Mouse (Mus musculus) adrenal gland, adult 18-20 months (tissue): ENCODE data around the gene Mmp19. TPM values are rescaled to one million over a fixed set of nuclear protein-coding genes. Genes with fewer than 3 reads are reported as not detected.

ENCODE experiments used
- DNase-seq, 2 experiments: peaks; one replicate each; pipeline ENCODE4 v3.0.0; 2021 to 2022; ENCODE audit warnings: low spot score in 2 of 2
- long read RNA-seq, 2 experiments: library from polyadenylated mRNA; stranded (forward); transcript quantifications; one replicate each; pipeline ENCODE4 v2.0.0; 2021
- total RNA-seq, 2 experiments: library from RNA; stranded (reverse); gene quantifications; 1 replicate in 1 of 2; 2 replicates in 1 of 2; pipeline ENCODE4 v1.2.3; 2021

Mmp19 gene
- total RNA-seq: 10 to 100 TPM; 33.1 to 41.7 TPM
- long read RNA-seq, experiment 1, transcript Mmp19-201 (9 exons, 3,402 nt): minor isoform, 7 of 19 reads
- long read RNA-seq, experiment 1, transcript Mmp19-203 (9 exons, 2,236 nt): major isoform, 11 of 19 reads
- long read RNA-seq, experiment 1, partial matches to known transcripts: 0 of 19 reads
- long read RNA-seq, experiment 1, other reads (novel, unspliced or antisense): 1 of 19 reads
- long read RNA-seq, experiment 2, transcript Mmp19-201 (9 exons, 3,402 nt): major isoform, 8 of 19 reads
- long read RNA-seq, experiment 2, transcript Mmp19-203 (9 exons, 2,236 nt): minor isoform, 5 of 19 reads
- long read RNA-seq, experiment 2, partial matches to known transcripts: 6 of 19 reads
- long read RNA-seq, experiment 2, other reads (novel, unspliced or antisense): 0 of 19 reads

DNA sequence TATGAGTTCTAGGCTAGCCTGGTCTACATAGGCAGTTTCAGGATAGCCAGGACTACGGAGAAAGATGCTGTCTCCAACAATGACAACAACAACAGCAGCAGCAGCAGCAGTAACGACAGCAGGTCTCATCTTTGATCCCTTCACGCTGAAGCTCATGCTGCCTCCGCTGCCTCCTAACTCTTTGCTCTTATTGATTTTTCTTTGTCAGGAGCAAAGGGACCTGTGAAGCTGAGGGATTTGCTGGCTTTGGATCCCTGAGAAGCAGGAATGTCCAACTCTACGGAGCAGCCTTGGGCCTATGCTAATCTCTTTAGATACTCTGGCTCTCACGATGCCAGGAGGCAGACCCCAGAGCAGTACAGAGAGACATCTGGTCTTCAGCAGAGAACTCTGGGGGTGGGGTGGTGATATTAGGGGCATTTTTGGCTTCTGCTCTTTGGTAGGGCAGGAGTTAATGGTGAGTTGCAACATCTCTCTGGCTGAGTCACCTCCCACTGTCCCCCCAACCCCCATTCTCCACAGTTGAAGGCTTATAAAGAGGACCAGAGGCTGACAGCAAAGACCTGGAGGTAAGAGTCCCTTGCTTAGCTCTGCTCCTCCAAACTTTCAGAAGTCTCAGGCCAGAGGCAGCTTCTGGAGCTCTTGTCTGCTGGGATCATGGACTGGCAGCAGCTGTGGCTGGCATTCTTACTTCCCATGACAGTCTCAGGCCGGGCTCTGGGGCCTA lies at the start of gene Mmp19:
Gene Mmp19 (plus strand): TSS at position 513 of the 727 bp plus-strand sequence.
- DNase-seq: peak; percentile 35 to 42

DNA sequence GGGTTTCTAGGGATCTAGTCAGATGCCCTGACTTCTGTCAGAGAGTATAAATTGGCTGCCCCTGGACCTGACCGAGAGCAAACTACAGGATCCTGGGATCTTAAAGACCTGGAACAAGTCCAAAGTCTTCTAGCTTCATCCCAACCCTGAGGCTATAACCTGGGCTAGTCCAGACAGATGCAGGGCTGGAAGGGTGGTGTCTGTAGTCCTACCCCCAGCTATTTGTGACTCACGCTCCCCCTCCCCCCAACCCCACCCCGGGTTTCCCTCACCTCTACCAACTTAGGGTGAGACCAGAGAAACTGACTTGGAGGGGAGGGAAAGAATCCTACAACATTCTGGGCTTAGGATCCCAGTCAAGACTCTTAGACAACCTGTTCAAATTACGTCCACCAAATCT lies 48.1 kb upstream of the Mmp19 start:
- no peak for DNase-seq

DNA sequence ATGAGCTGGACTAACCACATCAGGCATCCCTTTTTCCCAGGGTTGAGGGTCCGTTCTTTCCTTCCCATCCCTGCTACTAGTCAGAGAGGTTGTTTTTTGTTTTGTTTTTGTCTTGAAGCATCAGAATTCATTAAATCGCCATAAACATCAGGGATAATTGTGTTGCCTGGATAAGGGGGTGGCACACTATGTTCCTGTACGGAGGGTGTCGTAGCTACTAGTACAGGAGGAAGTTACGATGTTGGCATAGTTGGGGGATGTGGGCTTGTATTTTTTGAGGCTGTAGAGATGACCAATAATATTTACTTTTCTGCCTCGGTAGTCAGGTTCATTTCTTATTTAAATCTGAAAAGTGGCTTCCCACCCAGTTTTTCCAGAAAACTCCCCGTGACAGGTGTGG lies 47.5 kb upstream of the Mmp19 start:
- DNase-seq: no peak

DNA sequence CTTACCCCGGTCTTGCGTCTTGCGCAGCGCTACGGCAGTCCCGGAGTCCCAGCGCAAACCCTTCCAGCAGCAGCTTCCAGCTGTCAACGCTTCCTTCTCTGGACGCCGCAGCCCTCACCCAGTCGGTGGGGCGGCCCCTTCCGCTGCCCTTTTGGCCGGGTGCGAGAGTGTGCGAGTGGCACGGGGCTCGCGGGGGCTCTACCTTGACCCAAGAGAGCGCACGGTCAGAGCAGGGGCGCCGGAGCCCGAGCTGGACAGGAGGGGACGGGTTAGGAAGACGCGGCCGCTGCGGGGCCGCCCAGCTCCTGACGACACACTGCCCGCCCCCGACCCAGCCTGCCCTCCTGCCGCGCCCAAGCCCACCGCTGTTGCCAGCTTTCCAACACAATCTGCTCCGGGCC lies 46.9 kb upstream of the Mmp19 start:
- peak; percentile 56 to 65 for DNase-seq

DNA sequence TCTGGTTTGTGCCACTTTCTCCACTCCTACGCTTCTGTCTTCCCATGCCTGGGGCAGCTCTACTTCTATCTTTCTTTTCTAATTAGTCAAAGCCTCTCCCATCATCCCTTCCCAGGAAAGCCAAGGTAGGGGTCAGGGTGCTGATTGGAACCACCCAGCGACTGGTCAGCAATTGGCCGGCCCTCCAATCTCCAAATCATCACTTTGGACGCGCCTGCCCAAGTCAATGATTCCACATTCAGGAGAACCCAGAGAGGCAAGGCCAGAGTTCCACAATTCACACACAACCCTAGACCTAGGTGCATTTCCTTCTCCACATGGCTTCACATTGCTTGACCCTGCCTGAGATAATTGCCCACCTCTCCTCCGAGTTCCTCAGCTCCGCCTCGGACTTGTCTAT lies 46.5 kb upstream of the Mmp19 start:
- DNase-seq: no peak

DNA sequence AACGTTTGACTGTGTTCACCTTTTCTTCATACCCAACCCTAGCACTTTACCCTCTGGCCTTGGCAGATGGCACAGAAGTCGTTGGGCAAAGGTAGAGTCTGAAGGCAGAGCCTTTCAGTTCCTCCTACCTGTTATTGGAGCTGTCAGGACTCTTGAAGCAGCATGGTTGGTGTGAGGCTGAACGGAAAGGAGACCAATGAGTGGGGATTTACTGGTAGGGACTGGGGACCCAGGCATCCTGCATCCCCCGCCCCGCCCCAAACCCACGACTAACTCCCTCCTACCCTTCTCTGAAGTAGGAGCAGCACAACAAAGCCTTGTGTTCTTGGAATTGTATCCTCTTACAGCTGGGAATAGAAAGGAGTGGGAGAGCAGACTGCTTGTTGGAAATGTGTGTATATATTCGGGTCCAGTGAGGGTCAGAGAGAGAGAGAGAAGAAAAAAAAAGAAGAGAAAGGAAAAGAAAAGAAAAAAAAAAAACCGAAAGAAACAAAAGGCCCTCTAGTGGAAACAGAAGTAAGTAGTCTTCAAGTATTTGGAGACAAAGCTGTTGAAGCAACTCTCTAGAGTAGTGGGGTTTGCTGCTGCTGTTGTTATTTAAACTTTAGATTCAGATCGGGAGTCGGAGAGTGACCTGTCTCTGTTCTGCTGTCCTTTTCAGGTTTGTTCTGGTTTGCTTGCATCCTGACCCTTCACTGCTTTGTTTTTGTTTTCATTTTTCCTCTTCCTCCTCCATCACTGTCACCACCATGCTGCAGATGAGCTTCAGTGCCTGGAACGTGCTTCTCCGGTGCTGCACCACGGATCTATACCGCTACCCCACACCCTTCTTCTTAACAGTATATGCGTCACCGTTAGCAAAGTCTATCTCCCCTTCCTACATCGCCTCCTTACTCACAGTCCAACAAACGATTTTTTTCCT lies 45.8 kb upstream of the Mmp19 start, which contains the start of gene Dgka:
Gene Dgka (minus strand): TSS at position 176 of the 922 bp plus-strand sequence.
- no peak for DNase-seq

DNA sequence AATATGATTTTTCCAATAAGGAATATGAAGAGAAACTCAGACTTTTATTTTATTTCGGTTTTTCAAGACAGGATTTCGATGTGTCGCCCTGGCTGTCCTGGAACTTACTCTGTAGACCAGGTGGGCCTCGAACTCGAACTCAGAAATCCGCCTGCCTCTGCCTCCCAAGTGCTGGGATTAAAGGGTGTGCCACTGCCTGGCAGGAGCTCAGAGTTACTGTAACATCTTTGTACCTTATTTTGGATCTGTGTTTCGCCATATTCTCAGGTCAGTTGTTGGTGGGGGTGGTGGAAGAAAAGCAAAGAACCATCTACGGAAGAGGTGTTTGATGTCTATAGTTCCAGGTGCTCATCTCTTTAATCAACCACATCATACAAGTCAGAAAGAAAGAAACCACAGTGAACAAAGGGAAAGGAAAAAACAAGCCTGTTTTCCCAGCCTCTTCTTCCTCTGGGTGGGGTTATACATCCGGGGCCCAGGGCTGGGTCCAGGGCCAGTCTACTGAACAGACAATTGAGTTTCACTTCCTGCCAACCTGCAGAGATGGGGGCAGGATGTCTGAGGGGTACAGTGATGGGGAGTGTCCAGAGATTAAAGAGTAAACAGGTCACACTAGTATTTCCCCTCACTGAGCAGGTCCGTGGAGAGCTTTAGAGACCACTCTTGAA lies 44.6 kb upstream of the Mmp19 start:
- DNase-seq: no peak

DNA sequence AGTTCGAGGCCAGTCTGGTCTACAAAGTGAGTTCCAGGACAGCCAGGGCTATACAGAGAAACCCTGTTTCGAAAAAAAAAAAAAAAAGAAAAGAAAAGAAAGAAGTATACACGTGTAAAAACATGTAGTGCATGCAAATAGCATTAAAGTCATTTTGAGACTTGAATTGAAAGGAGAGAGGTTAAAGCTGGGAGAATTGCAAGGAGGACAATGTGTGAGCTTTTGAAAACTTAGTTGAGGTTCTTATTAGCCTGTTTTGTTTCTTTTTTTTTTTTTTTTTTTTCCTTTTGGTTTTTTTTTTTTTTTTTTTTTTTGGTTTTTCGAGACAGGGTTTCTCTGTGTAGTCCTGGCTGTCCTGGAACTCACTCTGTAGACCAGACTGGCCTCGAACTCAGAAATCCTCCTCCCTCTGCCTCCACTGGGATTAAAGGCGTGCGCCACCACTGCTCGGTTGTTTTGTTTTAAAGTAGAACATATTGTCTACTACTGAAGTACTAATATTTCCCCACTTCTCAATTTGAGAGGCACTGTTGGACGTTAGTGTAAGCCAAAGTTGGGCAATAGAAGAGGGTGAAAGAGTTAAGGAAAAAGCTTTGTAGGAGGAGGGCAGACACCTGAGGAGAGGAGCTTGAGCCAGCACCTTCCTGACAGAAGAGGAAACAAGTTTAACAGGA lies 43.6 kb upstream of the Mmp19 start:
- no peak for DNase-seq

DNA sequence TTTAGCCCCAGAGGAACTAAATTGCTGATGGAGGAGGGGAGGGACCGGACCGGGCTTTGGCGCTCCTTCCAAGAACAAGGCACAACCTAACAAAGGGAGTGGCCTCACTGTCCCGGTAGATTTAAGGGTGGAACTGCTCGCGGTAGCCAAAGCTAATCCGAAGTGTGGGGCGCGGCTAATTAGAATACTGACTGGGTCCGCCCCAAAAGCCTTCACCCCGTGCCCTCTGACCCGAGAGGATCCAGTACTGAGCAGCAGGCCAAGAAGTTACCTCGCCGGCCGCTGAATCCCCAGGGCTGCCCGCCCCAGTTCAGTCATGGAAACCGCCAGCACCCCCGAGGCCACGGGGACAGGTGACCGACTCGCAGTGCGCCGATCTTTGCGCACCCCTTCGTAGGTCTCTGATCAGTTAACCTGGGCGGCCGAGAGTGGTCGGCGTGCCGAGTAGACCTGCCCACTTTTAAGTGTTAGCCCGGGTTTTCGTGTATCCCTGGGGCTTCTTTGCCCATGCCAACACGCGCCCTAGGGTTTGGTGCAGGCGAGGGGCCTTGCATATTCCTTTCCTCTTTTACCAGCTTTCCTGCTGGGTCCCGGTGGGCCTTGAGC lies 43.0 kb upstream of the Mmp19 start, which contains the start of gene Pym1:
Gene Pym1 (plus strand): TSS at position 244 of the 606 bp plus-strand sequence.
- peak; percentile 75 to 77 for DNase-seq

DNA sequence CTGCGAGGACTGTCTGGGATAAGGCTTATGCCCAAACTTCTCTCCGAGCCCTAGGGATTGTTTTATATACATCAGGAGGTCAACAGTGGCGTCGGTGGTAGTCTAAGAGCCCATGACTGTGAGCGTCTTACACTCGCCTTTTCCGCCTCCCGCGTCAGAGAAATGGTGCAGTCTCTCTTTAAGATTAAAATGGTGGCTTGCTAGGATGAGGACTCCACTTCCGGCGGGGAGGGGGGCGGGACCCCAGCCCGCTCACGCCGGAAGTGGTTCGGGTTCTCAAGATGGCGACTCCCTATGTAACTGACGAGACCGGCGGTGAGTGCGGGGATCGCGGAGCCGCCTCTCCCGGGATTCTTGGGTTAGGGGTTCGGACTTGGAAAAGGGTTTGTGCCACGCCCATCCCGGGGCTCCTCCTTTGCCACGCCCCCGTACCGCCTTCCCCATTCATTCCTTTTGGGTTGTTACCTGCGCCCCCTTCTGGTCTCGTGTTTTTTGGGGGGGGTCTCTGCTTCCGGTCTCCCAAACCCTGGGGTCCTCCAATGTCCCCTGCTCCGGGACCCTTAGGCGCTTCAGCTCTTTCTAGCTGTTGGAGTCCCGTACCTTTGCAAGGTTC lies 42.4 kb upstream of the Mmp19 start:
- peak; percentile 66 to 70 for DNase-seq

DNA sequence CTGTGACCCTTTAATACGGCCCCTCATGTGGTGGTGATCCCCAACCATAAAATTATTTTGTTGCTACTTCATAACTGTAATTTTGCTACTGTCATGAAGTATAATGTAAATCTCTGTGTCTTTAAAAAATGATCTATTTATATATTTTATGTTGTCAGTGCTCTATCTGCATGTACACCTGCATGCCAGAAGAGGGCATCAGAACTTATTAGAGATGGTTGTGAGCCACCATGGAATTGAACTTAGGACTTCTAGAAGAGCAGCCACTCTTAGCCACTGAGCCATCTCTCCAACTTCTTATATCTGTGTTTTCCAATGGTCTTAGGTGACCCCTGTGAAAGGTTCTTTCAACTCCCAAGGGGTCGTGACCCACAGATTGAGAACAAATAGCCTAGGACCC lies 17.8 kb upstream of the Mmp19 start:
- no peak for DNase-seq

DNA sequence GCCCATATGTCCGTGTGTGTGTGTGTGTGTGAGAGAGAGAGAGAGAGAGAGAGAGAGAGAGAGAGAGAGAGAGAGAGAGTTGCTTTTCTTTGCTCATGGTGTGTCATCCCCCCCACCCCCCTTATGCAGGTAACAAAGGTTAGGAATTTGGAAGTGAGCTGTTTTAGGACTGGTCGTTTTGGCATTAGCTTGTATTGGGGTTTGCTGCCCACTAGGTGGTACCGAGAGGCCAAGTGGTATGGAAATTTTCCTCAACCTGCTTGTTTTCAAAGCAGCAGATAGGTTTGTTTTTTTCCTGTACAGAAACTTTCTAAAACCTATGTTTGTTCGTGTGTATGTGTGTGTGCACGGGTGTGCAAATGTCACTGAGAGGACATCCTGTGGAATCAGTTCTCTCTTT lies 17.0 kb upstream of the Mmp19 start:
- no peak for DNase-seq

DNA sequence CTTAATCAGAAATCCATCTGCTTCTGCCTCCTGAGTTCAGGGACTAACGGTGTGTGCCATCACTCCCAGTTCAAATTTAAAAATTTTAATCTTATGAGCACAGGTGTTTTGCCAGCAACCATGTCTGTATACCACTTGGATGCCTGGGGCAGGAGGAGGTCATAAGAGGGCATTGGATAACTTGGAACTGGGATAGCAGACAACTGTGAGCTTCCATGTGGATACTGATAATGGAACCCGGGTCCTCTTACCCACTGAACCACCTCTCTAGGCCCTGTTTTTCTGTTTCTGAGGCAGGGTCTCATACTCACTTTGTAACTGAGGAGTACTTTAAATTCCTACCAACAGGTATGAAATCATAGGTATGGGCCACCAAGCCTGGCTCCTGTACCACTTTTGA lies 12.3 kb upstream of the Mmp19 start:
- no peak for DNase-seq

DNA sequence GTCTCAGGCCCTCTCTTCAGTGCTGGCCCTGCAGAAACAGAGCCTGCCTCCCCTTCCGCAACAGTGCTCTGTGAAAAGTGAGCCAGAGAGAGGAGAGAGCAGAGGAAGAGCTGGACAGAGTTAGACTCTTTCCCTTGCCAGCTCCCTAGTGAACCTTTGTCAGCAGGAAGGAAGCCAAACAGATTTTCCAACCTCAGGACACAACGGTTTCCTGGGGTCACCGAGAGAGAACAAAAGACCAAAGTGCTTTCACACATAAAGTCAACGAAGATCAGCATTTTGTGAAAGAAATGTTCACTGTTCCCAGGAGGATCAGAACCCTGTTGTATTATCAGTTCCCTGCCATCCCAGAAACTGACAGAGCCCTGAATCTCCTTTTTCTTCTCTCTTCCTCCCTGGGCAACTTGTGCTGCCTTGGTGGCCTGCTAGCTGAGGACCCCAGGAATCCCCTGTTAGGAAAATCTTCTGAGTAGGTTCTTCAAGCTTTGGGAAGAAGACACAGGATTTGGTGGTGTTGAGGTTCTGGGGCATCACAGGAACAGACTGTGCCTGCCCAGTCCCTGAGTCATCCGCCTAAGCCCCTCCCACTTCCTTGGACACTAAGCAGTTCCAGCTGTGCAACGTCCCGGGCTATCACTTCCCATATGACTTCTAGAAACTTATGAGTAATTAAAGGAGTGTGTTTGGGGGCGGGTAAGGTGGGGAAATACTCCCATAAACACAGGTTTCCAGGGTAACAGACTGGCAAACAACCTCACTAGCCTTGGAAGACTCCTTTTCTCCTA lies 11.5 kb upstream of the Mmp19 start:
- DNase-seq: peak; percentile 45 to 72

DNA sequence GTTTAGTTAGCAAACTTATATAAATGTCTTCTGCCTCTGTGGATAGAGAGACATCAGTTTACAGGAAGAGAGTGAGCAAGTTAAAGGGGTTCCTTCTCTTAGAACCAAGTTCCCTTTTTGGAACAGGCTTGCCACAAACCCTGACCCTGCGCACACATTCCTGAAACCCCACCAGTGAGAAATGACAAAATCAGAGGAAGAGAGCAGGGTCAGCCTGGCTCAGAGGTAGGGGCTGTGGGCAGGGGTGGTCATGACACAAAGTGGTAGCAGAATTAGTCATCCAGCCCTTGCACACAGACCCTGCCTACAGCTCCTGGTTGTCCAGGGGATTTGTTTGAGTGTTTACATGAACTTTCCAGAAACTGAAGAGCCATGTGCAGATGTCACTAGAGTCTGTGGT lies 10.5 kb upstream of the Mmp19 start:
- DNase-seq: no peak

DNA sequence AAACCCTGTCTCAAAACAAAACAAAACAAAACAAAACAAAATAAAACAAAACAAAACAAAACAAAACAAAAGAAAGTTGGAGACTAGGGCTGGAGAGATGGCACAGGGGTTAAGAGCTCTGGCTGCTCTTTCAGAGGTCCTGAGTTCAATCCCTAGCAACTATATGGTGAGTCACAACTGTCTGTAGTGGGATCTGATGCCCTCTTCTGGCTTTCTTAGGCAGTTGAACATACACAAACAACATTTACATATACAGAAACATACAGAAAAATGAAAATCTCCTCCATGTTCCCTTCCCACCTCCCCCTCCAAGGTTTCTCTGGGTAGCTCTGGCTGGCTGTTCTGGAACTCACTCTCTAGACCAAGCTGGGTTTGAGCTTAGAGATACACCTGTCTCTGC lies 1.3 kb downstream of the Mmp19 start:
- DNase-seq: no peak

DNA sequence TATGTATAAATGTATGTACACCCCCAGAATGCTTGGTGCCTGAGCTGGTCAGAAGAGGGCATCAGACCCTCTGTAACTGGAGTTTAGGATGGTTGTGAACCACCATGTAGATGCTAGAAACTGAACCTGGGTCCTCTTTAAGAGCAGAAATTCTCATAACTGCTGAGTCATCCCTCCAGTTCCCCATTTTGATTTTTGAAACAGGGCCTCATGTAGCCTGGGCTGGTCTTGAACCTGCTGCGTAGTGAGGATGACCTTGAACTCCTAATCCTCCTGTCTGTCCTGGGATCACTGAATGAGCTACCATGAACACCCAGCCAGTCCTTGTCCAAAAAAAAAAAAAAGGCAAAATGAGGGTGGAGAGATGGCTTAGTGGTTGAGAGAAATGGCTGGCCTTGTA lies 2.5 kb downstream of the Mmp19 start:
- no peak for DNase-seq

DNA sequence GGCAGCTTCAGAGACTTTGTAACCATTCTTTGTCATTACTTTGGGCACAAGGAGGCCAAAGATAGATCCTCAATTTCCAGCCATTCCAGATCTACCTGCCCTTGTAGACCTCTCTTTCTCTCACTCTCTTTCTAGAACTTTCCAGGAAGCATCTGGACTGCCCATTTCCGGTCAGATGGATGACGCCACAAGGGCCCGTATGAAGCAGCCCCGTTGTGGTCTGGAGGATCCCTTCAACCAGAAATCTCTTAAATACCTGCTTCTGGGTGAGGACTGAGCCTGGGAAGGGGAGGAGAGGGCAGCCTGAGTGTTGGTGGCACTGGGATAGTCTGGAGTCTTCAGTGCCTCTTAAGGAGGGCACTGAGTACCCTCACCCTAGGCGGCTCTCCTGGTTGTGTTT lies 3.7 kb downstream of the Mmp19 start:
- no peak for DNase-seq

DNA sequence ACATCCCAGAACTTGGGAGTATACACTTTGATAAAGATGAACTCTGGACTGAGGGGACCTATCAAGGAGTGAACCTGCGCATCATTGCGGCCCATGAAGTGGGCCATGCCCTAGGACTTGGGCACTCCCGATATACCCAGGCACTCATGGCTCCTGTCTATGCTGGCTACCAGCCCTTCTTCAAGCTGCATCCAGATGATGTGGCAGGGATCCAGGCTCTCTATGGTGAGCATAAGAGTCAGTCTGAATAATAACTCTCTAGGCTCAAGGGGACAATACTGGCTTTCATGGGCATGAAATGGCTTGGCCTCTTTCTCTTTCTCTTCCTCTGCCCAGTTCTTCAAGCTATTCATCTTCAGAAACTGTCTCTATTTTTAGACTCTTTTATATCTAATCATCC lies 4.9 kb downstream of the Mmp19 start:
- no peak for DNase-seq
